Mouse (Mus musculus) kidney, adult 11 months (tissue): ENCODE measurements around the gene Mapkapk3.
"Not testable (repeated sequence)": the region's sequence is repeated elsewhere in the genome, so short reads cannot be mapped to it uniquely, and the experiment has no call there.

Source experiments
- DNase-seq: peaks from one replicate; pipeline ENCODE4 v3.0.0; 2022

The Mapkapk3 gene

DNA sequence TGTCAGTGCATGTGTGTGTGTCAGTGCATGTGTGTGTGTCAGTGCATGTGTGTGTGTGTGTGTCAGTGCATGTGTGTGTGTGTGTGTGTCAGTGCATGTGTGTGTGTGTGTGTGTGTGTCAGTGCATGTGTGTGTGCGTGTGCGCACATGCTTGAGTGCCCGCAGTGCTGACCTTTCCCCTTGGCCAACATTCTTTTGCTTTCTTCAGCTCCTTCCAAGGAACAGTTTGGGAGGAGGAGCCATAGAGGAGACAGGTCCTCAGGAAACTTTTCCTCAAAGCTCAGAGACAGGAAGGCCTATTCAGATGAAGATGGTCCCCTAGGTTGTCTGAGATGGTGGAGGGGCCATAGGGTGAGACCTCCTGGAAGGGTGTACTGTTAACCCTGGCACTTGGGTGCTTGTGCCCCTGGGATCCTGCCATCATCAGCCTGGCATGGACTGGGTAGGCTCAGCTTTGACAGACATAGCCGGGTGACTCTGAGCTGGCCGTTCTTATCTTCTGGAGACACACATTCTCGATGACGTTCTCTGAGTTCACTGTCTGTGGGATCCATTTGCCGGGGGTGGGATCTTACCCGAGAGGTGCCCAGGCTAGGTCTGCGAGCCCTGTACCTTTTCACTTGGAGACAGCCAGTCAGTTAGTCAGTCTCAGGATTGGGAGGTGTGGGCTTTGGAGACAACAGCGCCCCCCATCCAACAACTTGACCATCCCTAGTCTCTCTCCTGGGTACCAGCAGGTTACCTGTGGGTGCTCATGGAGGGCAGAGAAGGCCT lies 17.6 kb upstream of the Mapkapk3 start:
- DNase-seq, result peak; percentile 61

DNA sequence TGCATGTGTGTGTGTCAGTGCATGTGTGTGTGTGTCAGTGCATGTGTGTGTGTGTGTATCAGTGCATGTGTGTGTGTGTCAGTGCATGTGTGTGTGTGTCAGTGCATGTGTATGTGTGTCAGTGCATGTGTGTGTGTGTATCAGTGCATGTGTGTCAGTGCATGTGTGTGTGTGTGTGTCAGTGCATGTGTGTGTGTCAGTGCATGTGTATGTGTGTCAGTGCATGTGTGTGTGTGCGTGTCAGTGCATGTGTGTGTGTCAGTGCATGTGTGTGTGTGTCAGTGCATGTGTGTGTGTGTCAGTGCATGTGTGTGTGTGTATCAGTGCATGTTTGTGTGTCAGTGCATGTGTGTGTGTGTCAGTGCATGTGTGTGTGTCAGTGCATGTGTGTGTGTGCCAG lies 17.0 kb upstream of the Mapkapk3 start:
- DNase-seq, result not testable (repeated sequence)

DNA sequence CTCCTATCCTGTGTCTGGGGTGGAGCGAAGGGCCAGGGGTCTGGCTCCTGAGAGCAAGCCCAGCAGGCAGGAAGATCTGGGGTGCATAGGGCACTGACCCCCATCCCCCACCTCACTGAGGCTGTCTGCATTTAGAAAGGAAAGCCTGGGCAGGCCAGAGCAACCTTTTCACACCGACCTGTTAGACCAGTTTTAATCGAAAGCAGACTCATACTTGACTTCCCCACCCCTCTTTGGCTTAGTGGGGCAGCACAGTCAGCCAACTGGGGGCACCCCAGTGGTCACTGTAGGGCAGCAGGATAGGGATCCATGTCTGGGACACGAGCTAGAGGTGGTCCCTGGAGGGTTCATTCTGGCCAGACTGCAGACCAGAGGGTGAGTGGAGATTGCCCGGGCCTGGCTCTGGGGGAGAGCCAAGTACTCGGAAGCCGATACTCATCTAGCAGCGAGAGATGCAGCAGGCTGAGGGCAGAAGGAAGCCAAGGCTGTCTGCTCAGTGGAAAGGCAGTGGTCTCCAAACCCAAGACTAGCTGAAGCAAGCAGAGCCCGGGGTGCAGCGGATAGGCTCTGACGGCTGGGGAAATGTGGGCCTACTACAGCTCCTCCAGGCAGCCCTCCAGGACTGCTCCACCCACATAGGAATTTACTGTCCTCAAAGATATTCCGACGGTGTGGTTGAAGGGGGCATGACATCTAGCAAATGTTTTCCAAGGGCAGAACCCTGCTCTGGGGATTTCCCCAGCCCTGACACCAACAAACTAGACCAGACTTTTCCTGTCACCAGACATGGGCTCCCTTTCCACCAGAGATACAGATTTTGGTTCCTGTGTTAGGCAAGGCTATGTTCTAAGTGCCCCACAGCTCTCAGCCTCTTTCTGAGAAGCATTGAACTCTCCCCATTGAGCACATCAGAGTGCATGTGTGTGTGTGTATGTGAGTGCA lies 16.2 kb upstream of the Mapkapk3 start:
- DNase-seq, result peak; percentile 66

GRCm38 (mm10) chr9:107305012-107305411 lies 15.3 kb upstream of the Mapkapk3 start:
- DNase-seq, result peak; percentile 36

DNA sequence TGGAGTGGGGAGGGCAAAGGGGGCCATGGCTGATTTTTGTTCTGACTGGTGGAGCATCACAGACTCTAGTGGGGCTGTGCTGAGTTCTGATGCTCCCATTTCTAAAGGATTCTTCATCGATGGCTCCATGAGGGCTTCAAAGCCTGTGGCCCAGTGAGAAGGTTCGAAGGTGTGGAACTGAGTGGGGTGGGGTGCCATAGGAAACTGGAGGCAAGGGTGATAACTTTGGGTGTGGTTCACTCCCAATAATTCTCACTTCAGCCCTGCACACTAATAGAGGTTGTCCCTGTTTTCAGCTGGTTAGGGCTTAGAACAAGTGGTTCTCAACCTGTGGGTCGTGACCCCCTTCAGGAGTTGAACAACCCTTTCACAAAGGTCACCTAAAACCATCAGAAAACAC lies 14.7 kb upstream of the Mapkapk3 start:
- DNase-seq, result no peak

GRCm38 (mm10) chr9:107303900-107304299 lies 14.2 kb upstream of the Mapkapk3 start:
- no peak for DNase-seq

DNA sequence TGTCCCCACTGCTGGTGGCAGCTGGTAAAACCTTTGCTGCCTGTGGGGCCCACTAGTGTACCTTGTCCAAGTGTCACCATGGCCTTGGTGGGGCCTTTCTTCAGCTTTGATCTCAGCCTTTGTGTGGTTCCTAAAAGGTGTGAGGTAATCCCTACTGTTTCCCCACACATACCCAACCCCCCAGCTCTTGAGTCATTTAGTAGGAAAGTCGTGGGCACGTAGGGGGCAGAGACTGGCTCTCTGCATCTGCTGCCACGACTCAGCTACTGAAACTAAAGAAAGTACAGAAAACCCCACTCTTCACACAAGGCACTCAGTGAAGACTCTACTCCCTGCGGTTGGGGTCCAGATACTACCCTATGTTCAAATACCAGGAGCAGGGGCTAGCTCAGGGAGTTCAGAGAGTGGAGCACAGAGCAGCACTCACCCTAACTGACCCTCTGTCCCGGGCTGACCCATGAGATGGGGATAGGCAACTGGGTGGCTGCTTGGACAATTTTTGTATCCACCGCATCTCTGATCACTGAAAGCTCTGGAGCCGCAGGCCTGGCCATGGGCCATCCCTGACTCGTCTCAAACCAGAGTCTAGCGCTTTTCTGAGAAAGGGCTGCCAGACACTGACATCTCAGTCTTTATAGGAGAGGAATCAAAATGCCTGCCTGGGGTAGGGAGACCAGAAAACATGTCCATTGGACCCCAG lies 13.6 kb upstream of the Mapkapk3 start:
- DNase-seq, result no peak

GRCm38 (mm10) chr9:107302592-107302991 lies 12.9 kb upstream of the Mapkapk3 start:
- no peak for DNase-seq

- DNase-seq, result no peak
These were observed 12.1 kb upstream of the Mapkapk3 start for GRCm38 (mm10) chr9:107301554-107302331.

- DNase-seq, result no peak
These were observed 10.7 kb upstream of the Mapkapk3 start for GRCm38 (mm10) chr9:107300224-107300973.

GRCm38 (mm10) chr9:107299783-107300182 lies 10.1 kb upstream of the Mapkapk3 start:
- DNase-seq, result no peak

- DNase-seq, result no peak
These were observed 9.2 kb upstream of the Mapkapk3 start for GRCm38 (mm10) chr9:107298876-107299275.

- peak; percentile 80 for DNase-seq
These were observed 8.5 kb upstream of the Mapkapk3 start for GRCm38 (mm10) chr9:107298059-107298780.

- DNase-seq, result no peak
These were observed 8.0 kb upstream of the Mapkapk3 start for GRCm38 (mm10) chr9:107297658-107298057.

- DNase-seq, result no peak
These were observed 7.4 kb upstream of the Mapkapk3 start for GRCm38 (mm10) chr9:107297059-107297458.

GRCm38 (mm10) chr9:107296501-107296965 lies 6.9 kb upstream of the Mapkapk3 start:
- peak; percentile 99 for DNase-seq

DNA sequence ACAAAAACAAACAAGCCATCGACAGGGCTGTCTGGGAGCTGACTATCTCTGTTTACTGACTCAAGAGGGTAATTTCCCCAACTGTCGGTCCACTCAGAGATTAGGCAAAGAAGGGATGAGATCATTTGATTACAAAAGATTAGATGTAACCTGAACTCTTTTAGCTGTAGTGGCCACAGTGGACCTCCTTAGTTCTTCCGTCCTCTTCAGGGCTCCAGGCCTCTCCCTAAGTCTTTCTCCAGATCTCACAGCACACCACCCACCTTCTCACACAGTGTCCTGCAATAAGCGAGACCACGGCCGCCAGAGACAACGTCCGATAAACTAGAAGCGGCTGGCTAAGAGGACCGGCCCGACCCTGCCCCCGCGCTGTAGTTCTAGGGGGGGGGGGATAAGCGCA lies 6.4 kb upstream of the Mapkapk3 start:
- no peak for DNase-seq

GRCm38 (mm10) chr9:107296016-107296040 lies 6.2 kb upstream of the Mapkapk3 start, which contains the start of gene Cish:
Gene Cish, plus strand, starts transcription at chr9:107296026.
- DNase-seq, result no peak

GRCm38 (mm10) chr9:107295616-107296015 lies 5.9 kb upstream of the Mapkapk3 start:
- DNase-seq, result no peak

DNA sequence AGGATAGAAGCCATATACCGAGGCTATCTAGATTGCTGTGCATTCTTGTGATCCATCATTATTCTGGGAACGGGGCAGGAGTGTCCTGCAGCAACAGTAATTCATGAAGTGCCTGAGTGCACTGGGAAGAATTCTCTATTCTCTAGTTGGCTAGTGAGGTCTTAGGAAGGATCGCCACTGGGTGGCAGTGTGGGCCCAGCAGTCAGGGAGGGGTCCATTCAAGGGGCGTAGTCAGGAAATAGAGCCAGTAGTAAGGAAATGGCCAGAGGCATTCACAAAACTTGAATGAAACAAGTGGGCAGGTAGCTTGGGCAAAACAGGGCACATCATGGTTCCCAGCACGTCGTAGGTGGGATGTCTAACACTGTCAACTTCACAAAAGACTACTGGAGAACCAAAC lies 4.6 kb upstream of the Mapkapk3 start:
- DNase-seq, result peak; percentile 68

DNA sequence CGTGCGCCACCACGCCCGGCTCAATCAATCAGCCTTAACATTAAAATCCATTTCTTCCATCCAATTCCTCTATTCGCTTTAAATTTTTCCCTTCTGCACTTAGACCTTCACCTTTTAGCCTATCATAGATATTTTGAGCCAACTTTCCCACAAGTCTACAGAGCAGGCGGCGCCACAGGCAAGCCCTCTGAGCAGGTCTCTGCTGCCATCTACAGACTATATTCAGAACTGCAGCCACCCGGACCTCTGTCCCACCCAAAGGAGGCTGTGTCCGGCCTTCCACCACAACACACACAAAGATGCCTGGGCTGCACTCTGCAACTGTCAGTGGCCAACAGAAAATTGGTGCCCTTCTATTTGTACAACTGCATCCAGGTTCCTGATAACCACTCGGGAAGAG lies 1.2 kb upstream of the Mapkapk3 start:
- DNase-seq, result peak; percentile 75

DNA sequence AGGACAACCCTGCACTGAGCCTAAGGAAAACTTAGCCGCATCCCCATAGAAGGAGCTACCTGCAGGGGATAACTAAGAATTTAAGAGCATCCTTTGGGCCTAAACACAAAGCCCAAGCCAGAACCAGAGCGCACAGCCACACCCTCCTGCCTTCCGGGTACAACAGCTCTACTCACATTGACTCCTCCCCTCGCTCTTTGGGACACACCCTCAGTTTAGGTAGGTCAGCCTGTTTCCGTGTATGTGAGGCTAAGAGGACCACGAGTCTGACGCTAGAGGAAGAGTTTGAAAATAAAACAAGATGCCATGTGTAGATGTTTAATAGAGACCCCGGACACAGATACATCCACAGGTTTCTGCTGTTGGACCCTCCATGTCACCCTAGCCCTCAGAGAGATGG lies 966 bp downstream of the Mapkapk3 start:
- peak; percentile 64 for DNase-seq
